Mouse (Mus musculus) cerebellum, adult 9-10 months (tissue): Measurements from ENCODE around the gene Palmd.

Source experiments
- DNase-seq: peaks from one replicate; pipeline ENCODE4 v3.0.0; 2022

The Palmd gene

GRCm38 (mm10) chr3:116955061-116955460, 13.7 kb downstream of the Palmd start:
- DNase-seq = no peak

- DNase-seq = no peak
Measured at GRCm38 (mm10) chr3:116953366-116953765, 15.4 kb downstream of the Palmd start.

GRCm38 (mm10) chr3:116952242-116952899, 16.4 kb downstream of the Palmd start:
- DNase-seq = no peak

GRCm38 (mm10) chr3:116951489-116951888, 17.3 kb downstream of the Palmd start:
- DNase-seq = no peak

GRCm38 (mm10) chr3:116950665-116951115, 18.1 kb downstream of the Palmd start:
- no peak for DNase-seq

GRCm38 (mm10) chr3:116946476-116946875, 22.3 kb downstream of the Palmd start:
- no peak for DNase-seq

- DNase-seq = no peak
Measured at GRCm38 (mm10) chr3:116943422-116943821, 25.4 kb downstream of the Palmd start.

GRCm38 (mm10) chr3:116942751-116943150, 26.0 kb downstream of the Palmd start:
- no peak for DNase-seq

GRCm38 (mm10) chr3:116941559-116942117, 27.1 kb downstream of the Palmd start:
- DNase-seq = no peak

GRCm38 (mm10) chr3:116940804-116941558, 27.8 kb downstream of the Palmd start:
- no peak for DNase-seq

GRCm38 (mm10) chr3:116936934-116937691, 31.7 kb downstream of the Palmd start:
- DNase-seq = no peak

GRCm38 (mm10) chr3:116933158-116933557, 35.6 kb downstream of the Palmd start:
- no peak for DNase-seq

GRCm38 (mm10) chr3:116928994-116929393, 39.8 kb downstream of the Palmd start:
- no peak for DNase-seq

GRCm38 (mm10) chr3:116923042-116923441, 45.7 kb downstream of the Palmd start:
- no peak for DNase-seq

- no peak for DNase-seq
Measured at GRCm38 (mm10) chr3:116921535-116921934, 47.3 kb downstream of the Palmd start.

- DNase-seq = no peak
Measured at GRCm38 (mm10) chr3:116917016-116917415, 51.8 kb downstream of the Palmd start.

GRCm38 (mm10) chr3:116914931-116915330, 53.9 kb downstream of the Palmd start:
- DNase-seq = no peak

GRCm38 (mm10) chr3:116914374-116914773, 54.4 kb downstream of the Palmd start:
- DNase-seq = no peak

GRCm38 (mm10) chr3:116906596-116906995, 62.2 kb downstream of the Palmd start:
- DNase-seq = no peak

- DNase-seq = no peak
Measured at GRCm38 (mm10) chr3:116905898-116906297, 62.9 kb downstream of the Palmd start.

GRCm38 (mm10) chr3:116904158-116904557, 64.6 kb downstream of the Palmd start:
- peak; percentile 33 for DNase-seq

- DNase-seq = no peak
Measured at GRCm38 (mm10) chr3:116892872-116893271, 75.9 kb downstream of the Palmd start.

- DNase-seq = no peak
Measured at GRCm38 (mm10) chr3:116892206-116892563, 76.6 kb downstream of the Palmd start.
